20 mouse cellular contexts compared by ENCODE assay signal in genomic region chr2:132570869-132571268, GRCm38 (mm10).
"Had no signal": no experiment of that assay in that cellular context is flagged by ENCODE, and none has a peak within 500 bp of the region (broad histone marks: within the 10 kb centered on the region; RNA-seq: fewer than 3 reads in every experiment).

No protein-coding gene starts in this region.

- H3K27ac ChIP-seq: limb, embryonic 10.5 days; limb, embryonic 13.5 days; midbrain, embryonic 13.5 days; stomach, postnatal 0 days had no signal

- H3K4me2 ChIP-seq: limb, embryonic 13.5 days; liver, embryonic 12.5 days; midbrain, embryonic 13.5 days had no signal

- H3K4me3 ChIP-seq: limb, embryonic 10.5 days; limb, embryonic 13.5 days; liver, embryonic 12.5 days; liver, embryonic 15.5 days; midbrain, embryonic 13.5 days had no signal

- H3K9me3 ChIP-seq: limb, embryonic 10.5 days; limb, embryonic 13.5 days; liver, embryonic 12.5 days; liver, embryonic 15.5 days; midbrain, embryonic 13.5 days had no signal

- DNase-seq: kidney, adult 2 months; kidney, postnatal 10 days; kidney, postnatal 36 days; liver; lung, adult 18-20 months; lung, postnatal 14 days; lung, postnatal 4 days; right cerebral cortex, adult 18-20 months; right cerebral cortex, postnatal 14 days; right cerebral cortex, postnatal 4 days; thymus, adult 2 months; thymus, postnatal 14 days; thymus, postnatal 4 days had no signal

- H3K9ac ChIP-seq: limb, embryonic 13.5 days; liver, embryonic 12.5 days; liver, embryonic 15.5 days; midbrain, embryonic 13.5 days had no signal

- ATAC-seq: intestine, postnatal 0 days; liver, embryonic 12.5 days; midbrain, embryonic 13.5 days had no signal

- H3K27me3 ChIP-seq: limb, embryonic 13.5 days; liver, embryonic 12.5 days; liver, embryonic 15.5 days; midbrain, embryonic 13.5 days had no signal
